In the genomic region with DNA sequence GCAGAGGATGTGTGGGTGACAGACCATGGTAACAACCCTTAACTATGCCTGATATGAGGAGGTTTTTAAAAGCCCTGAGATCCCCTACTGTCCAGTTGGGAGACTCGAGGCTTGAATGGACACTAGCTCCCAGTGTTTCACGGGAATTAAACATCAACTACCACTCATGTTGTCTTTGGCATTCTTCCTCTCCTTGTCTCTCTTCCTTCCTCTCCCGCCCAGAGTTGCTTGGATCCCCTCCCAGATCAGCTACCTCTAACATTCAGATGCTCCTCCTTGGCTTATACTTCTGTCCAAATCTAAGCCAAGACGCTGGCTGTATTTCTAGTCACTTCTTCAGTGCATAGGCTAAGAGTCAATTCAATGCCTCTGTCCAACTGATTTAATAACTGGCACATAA, we compare ENCODE assay signal across 11 mouse cellular contexts. TPM values are rescaled to one million over a fixed set of nuclear protein-coding genes. Genes with fewer than 3 reads are reported as not detected.
DNase-seq lines count a peak whose midpoint lies in the region; ATAC-seq and TF ChIP-seq lines count a peak whose summit lies in the region.
"Had no signal": no experiment of that assay in that cellular context is flagged by ENCODE, and none has a peak within 500 bp of the region (broad histone marks: within the 10 kb centered on the region; RNA-seq: fewer than 3 reads in every experiment).

No protein-coding gene starts in this region.

- no peaks in the 10 kb centered on the region for H3K9me3 ChIP-seq in heart, embryonic 10.5 days
- no peaks in the 10 kb centered on the region for H3K9me3 ChIP-seq in kidney, postnatal 0 days (replicated peaks; ENCODE audit: low read length)
- H3K9me3 ChIP-seq in midbrain, embryonic 16.5 days (replicated peaks; ENCODE audit: control insufficient read depth, low read length, poor library complexity, severe bottlenecking): no peaks in the 10 kb centered on the region

- no peaks in the 10 kb centered on the region for H3K36me3 ChIP-seq in heart, embryonic 10.5 days
- H3K36me3 ChIP-seq in kidney, postnatal 0 days (ENCODE audit: insufficient read depth, low read length): no peaks in the 10 kb centered on the region
- no peaks in the 10 kb centered on the region for H3K36me3 ChIP-seq in midbrain, embryonic 16.5 days (ENCODE audit: control insufficient read depth, insufficient read depth, low read length)

- no peak for TF ChIP-seq CTCF in kidney, postnatal 0 days (IDR thresholded peaks at IDR 0.05; ENCODE audit: low read depth)

- WGBS in heart, embryonic 10.5 days: 63% methylated on average over 4 of the region's 4 CpGs
- WGBS in kidney, postnatal 0 days: 52% methylated on average over 4 of the region's 4 CpGs
- WGBS in midbrain, embryonic 16.5 days: 80% methylated on average over 4 of the region's 4 CpGs

- H3K4me1 ChIP-seq in heart, embryonic 10.5 days: no peaks in the 10 kb centered on the region
- 0 out of 2 replicates have a peak, but pooled peaks cover 3% of the 10 kb centered on the region for H3K4me1 ChIP-seq in kidney, postnatal 0 days (replicated peaks; ENCODE audit: insufficient read depth, low read length)
- H3K4me1 ChIP-seq in midbrain, embryonic 16.5 days (ENCODE audit: control insufficient read depth, insufficient read depth, low read length): no peaks in the 10 kb centered on the region

- peak; percentile 95 for DNase-seq in heart, adult 11 months
- DNase-seq in heart, embryonic 10.5 days (ENCODE audit: low spot score): no peak
- DNase-seq in NIH3T3 (ENCODE audit: low read depth): peak; percentile 71
- peak; percentile 40 for DNase-seq in gastrocnemius, postnatal 25 days
- peak; percentile 74 for DNase-seq in kidney, postnatal 0 days (ENCODE audit: low spot score)
- no peak for DNase-seq in embryo, embryonic 11 days
- no peak for DNase-seq in left cerebral cortex, adult 11 months (ENCODE audit: low spot score)
- DNase-seq: right cerebral cortex, postnatal 4 days; thymus, postnatal 36 days had no signal

- H3K4me3 ChIP-seq in heart, embryonic 10.5 days: no peak overlapping the region
- H3K4me3 ChIP-seq in kidney, postnatal 0 days (replicated peaks; ENCODE audit: low read depth, low read length): no peak overlapping the region
- no peak overlapping the region for H3K4me3 ChIP-seq in midbrain, embryonic 16.5 days (ENCODE audit: low read depth, low read length)

- ATAC-seq in kidney, postnatal 0 days (replicated peaks; ENCODE audit: low FRiP score, low read depth): no peak
- ATAC-seq in midbrain, embryonic 16.5 days: no peak

- H3K27me3 ChIP-seq in heart, embryonic 10.5 days (ENCODE audit: insufficient read depth, poor library complexity, severe bottlenecking): no peaks in the 10 kb centered on the region
- H3K27me3 ChIP-seq in kidney, postnatal 0 days (ENCODE audit: insufficient read depth, low read length): no peaks in the 10 kb centered on the region
- no peaks in the 10 kb centered on the region for H3K27me3 ChIP-seq in midbrain, embryonic 16.5 days (ENCODE audit: control insufficient read depth, insufficient read depth, low read depth, low read length)

- no peak overlapping the region for H3K27ac ChIP-seq in heart, embryonic 10.5 days
- H3K27ac ChIP-seq in kidney, postnatal 0 days: no peak overlapping the region
- no peak overlapping the region for H3K27ac ChIP-seq in midbrain, embryonic 16.5 days (ENCODE audit: low read length)
- H3K27ac ChIP-seq: macrophage had no signal

- H3K4me2 ChIP-seq in kidney, postnatal 0 days (ENCODE audit: low read length): no peak overlapping the region
- H3K4me2 ChIP-seq in midbrain, embryonic 16.5 days (ENCODE audit: low read length): no peak overlapping the region

- no peak overlapping the region for H3K9ac ChIP-seq in kidney, postnatal 0 days (ENCODE audit: low read depth, low read length)
- no peak overlapping the region for H3K9ac ChIP-seq in midbrain, embryonic 16.5 days (ENCODE audit: low read depth, low read length)

RNA-seq across cellular contexts. Expression of a gene that starts 9.9 kb away (rescaled TPM):
- polyA plus RNA-seq in heart, embryonic 10.5 days (2016; fragmentation: Nextera tagmentation; extraction: Ambion mirVana): 1.8 and 3.4 TPM in 2 replicates
- 10 to 100 TPM in 1 of 2 experiments, 1 to 10 TPM in 1; 8.2 to 11.9 TPM for total RNA-seq in gastrocnemius, postnatal 25 days (2021)
- 2.4 and 2.5 TPM in 2 replicates for polyA plus RNA-seq in kidney, postnatal 0 days (2015; fragmentation: Nextera tagmentation; extraction: Ambion mirVana)
- polyA plus RNA-seq in midbrain, embryonic 16.5 days (2015; fragmentation: Nextera tagmentation; extraction: Ambion mirVana): 0.51 and 0.94 TPM in 2 replicates
- polyA plus RNA-seq: macrophage had no signal

Comparison
In these comparisons a context has a peak if more than half of its experiments do, and no peak if none do; other contexts are left out.
1. DNase-seq: peak in heart, adult 11 months (single experiment), NIH3T3 (single experiment), gastrocnemius, postnatal 25 days (single experiment) and kidney, postnatal 0 days (single experiment); none in heart, embryonic 10.5 days (single experiment), embryo, embryonic 11 days (single experiment) and left cerebral cortex, adult 11 months (single experiment).